Mouse (Mus musculus): ENCODE data around the gene Abhd15.

- TF ChIP-seq POLR2A (IDR thresholded peaks at IDR 0.05; ENCODE audit: low read depth, low read length) (no peak), CTCF (IDR thresholded peaks at IDR 0.05; ENCODE audit: extremely low read depth, insufficient read length, insufficient replicate concordance, low read depth, low read length) (no peak)
Measured at GRCm38 (mm10) chr11:77529644-77530043, 14.7 kb downstream of the Abhd15 start.

Measured in small intestine, adult 2 months (tissue).